Mouse (Mus musculus) frontal cortex, adult (tissue): Measurements from ENCODE around the gene Serpinb9.
"Not testable (repeated sequence)": the region's sequence is repeated elsewhere in the genome, so short reads cannot be mapped to it uniquely, and the experiment has no call there.

Experiments
- ATAC-seq: cut with Nextera tagmentation; 2 replicates; pipeline ENCODE4 v1.9.2; 2017; ENCODE audit warnings: mild to moderate bottlenecking, moderate library complexity, mixed read lengths; ENCODE audit not compliant: low TSS enrichment

The Serpinb9 gene

DNA sequence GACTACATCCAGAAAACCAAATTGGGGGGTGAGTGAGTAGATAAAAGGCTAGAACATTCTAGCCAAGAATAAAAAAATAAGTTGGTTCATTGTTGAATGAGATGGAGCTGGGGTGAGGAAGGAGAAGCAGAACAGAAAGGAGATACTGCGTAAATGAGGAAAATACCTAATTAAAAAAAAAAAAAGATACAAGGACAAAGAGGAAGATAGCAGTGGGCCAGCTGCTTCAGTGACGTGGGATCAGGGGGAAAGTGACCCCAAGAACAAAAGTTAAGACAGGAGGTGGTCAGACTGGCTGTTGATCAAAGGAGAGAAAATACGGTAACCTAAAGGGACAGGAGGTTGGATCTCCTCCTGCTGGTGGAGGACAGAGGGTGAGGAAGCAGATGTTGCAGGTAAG lies at the start of gene Serpinb9:
Gene Serpinb9, plus strand, starts transcription at position 301 of the 400 bp plus-strand sequence.
- no peak for ATAC-seq

- no peak for ATAC-seq
These were observed 46.5 kb upstream of the Serpinb9 start for GRCm38 (mm10) chr13:32956537-32956936.

DNA sequence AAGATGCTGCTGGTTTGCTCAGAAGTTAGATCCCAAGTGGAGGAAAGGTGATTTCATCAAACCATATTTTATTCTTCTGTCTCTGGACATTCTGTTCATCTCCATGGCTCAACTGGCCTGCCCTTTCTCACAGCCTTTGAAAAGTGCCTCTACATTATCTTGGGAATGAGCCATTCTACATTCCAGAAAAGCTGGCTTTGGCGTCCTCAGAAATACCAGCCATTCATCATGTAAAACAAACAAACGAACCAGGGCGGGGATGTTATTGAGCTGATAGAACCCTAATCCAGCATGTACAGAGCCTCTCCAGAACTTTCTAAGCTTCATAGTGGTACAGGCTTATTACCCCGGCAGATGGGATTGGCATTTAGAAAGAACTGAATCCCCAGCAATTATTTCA lies 45.1 kb upstream of the Serpinb9 start:
- ATAC-seq = no peak

- not testable (repeated sequence) for ATAC-seq
These were observed 44.5 kb upstream of the Serpinb9 start for GRCm38 (mm10) chr13:32958521-32958920.

- no peak for ATAC-seq
These were observed 38.9 kb upstream of the Serpinb9 start for GRCm38 (mm10) chr13:32963990-32964753.

- ATAC-seq = peak; percentile 62
These were observed 37.9 kb upstream of the Serpinb9 start, which contains the start of gene Serpinb6b for GRCm38 (mm10) chr13:32964989-32965811. Gene Serpinb6b (plus strand): TSS chr13:32965209.

DNA sequence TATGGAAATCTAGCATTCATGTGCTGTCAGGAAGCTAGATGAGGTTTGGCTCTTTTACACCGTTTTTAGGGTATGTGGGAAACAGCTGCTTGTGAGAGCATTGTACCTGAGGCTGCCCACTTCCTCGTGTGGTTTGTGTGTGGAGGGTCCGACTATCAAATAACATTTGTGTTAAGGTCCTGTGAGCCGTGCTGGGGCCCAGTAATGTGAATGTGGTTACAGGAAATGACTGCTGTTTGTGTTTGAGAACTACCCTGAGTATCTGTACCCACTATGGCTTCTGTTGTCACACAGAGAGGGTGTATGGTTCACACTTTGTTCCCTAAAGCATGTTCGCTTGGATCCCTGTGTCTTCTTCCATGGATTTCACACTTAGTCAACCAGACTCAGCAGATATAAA lies 36.9 kb upstream of the Serpinb9 start:
- no peak for ATAC-seq

DNA sequence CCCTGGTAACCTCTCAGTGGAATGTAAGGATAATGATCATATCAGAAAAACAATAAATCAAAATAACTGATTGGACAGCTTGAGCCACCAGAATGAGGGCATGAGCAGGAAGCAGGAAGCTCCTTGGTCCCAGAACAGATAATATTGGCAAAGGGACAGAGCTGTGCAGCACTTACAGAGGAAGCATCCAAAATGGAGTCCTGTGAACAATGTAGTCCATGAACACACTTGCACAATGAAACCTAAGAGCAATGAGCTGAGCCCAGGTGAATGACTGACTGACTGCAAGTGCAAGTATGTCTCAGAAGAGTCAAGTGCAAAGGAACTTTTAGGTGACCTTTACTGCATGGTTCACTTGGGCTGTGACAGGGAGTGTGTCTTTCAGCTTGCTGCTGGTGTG lies 35.8 kb upstream of the Serpinb9 start:
- ATAC-seq = no peak

DNA sequence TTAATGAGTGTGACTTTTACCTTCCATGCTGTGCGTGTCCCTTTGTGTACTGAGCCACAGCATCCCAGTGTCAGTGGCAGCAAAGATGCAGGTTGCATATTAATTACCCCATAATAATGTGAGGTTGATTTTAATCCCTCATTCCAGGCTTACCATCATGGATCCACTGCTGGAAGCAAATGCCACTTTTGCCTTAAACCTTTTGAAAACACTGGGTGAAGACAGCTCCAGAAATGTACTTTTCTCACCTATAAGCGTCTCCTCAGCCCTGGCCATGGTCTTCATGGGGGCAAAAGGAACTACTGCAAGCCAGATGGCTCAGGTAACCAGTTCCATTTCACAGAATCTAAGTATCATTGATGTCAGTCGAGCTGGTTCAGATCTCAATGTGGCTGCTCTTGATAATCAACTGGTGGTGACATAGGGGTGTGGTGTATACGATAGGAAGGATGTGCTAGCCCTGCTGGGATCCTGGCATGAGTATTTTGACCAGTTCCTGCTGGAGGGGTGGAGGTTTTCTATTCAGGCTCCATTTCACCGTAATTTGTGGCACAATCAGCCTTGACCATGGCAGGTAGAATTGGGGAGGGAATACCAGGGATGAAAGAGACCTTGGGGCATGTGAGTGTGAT lies 34.6 kb upstream of the Serpinb9 start:
- no peak for ATAC-seq

- ATAC-seq = no peak
These were observed 33.9 kb upstream of the Serpinb9 start for GRCm38 (mm10) chr13:32968996-32969640.

- ATAC-seq = no peak
These were observed 33.4 kb upstream of the Serpinb9 start for GRCm38 (mm10) chr13:32969641-32970040.

DNA sequence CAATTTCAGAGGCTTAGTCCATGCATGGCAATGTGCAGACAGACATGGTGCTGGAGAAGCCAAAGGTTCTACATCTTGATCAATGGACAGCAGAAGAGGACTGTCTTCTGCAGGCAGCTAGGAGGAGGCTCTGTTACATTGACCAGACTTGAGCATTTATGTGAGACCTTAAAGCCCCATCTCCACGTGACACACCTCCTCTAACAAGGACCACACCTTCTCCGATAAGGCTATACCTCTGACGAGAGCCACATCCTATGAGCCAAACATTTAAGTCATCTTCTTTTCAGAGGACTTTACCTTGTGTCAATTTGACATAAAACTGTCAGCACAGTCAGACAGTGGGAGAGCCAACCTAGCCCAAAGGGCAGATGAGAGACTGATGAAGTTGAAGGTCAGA lies 32.3 kb upstream of the Serpinb9 start:
- ATAC-seq = no peak

DNA sequence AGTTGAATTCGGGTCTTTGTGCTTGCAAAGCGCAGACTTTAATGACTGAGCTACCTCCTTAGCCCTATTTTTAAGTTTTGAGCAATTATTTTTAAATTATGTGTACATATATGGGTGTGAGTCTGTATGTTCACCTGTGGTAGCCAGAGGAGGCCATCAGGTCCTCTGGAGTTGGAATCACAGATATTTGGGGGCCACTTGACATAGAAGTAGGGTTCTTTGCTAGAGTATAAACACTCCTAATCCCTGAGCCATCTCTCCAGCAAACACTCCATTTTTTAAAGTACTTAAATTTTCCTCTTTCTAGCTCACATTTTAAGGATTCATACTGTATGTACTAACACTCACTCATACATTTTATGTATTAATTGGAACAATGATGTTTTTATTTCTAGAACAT lies 28.8 kb upstream of the Serpinb9 start:
- no peak for ATAC-seq

DNA sequence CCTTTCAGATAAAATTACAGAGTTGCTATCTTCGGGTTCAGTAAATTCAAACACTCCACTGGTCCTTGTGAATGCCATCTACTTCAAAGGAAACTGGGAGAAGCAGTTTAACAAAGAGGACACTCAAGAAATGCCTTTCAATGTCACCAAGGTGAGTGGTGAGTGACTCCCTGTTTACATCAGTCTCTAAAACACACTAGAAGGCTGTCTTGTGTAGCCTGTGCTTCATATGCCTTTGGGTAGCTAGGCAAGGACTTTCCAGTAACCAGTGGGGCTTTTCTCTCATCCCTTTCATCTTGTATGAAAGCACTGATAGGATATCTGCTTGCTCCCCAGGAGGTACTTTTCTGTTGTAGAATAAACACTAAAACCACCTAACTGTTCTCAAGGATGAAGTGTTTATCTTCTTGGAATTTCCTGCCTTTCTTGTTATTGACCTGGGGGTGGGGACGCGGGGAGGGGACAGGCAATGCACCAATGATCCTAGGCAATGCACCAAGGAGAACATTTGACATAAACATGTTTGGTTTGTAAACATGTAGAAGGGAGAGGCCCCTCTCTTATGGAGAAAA lies 28.1 kb upstream of the Serpinb9 start:
- ATAC-seq = no peak

DNA sequence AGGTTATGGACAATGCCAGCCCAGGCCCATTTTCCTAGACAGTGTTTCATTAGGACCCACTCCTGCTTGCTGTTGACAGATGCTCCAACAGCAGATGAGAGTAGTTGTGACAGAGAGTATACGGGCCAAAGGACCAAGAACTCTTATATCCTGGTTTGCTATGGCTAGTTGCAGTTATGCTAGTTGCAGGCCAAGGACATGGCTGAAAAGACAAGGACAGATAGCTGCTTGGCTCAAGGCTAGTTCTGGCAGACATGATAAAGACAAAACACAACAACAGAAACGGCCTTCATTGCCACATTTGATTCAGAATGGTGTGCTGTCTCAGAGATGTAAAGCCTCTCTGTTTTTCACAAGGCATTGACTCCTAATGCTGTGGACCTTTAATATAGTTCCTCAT lies 27.3 kb upstream of the Serpinb9 start:
- ATAC-seq = no peak

- no peak for ATAC-seq
These were observed 20.5 kb upstream of the Serpinb9 start for GRCm38 (mm10) chr13:32982556-32983042.

- ATAC-seq = no peak
These were observed 16.8 kb upstream of the Serpinb9 start for GRCm38 (mm10) chr13:32986256-32986655.

GRCm38 (mm10) chr13:32993152-32993893 lies 9.7 kb upstream of the Serpinb9 start:
- no peak for ATAC-seq

DNA sequence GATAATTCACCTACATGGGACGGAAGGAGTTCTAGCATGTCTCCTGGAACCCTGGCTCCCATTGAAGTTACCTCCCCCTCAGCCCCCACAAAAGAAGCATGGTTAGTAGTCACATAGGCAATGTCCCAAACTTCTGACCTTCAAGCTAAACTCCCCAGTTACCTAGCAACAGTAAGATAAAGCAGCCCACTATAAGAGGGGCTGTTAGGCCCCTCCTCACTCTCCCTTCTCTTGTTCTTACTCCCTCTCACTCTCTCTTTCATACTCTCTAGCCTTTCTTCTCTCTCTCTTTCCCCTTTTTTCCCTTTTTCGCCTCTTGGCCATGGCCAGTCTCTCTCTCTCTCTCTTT lies 9.2 kb upstream of the Serpinb9 start:
- ATAC-seq = no peak

DNA sequence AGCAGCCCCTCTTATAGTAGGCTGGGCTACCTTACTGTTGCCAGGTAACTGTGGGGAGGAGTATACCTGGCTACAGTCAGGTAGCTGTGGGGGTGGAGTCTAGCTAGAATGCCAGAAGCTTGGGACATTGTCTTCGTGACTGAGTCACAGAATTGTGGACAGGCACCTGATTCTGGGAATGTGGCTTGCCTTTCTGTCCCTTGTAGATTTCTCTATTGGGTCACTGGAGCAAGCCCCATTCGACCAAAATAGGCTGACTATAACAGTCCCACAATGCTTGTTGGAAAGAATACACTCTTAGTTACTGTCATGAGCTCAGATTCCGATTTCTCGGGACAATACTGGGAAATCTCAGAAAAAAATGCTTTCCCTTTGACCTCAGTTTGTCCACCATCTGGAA lies 8.0 kb upstream of the Serpinb9 start:
- ATAC-seq = no peak

DNA sequence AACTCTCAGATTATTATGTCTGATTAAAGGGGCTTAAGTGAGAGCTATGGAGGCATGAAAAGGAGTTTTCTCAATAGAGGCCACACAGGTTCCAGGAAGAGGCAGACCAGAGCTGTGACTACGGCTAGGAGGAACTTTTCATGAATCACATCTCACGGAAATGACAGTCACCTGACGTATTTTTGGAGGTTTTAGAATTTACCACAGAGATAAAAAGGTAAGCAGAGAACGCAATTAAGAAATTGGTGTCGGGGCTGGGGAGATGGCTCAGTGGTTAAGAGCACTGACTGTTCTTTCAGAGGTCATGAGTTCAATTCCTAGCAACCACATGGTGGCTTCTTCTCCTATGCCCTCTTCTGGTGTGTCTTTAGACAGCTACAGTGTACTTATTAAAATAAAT lies 1.7 kb upstream of the Serpinb9 start:
- ATAC-seq = no peak
